Mouse (Mus musculus) heart, postnatal 4 days (tissue): ENCODE data around the gene Gm26566. TPM values are rescaled to one million over a fixed set of nuclear protein-coding genes. Genes with fewer than 3 reads are reported as not detected.
A peak's percentile ranks its signal among the peaks of the same experiment; 100 is the strongest.

ENCODE experiments used
- DNase-seq: peaks from one replicate; pipeline ENCODE4 v3.0.0; 2021
- total RNA-seq, 2 experiments: library from RNA; stranded (reverse); gene quantifications; 2 replicates each; pipeline ENCODE4 v1.2.3; 2021

The Gm26566 gene
- total RNA-seq: under 1 TPM; 0.36 to 0.52 TPM

- peak; percentile 95 for DNase-seq
These were observed at the start of gene Gm26566, which contains the start of gene Klhl9 for GRCm38 (mm10) chr4:88721791-88722721. Gene Gm26566, plus strand, starts transcription at chr4:88721805. Gene Klhl9, minus strand, starts transcription at chr4:88722465.

- no peak for DNase-seq
These were observed 44.8 kb upstream of the Gm26566 start, which contains the start of gene Ifna16 for GRCm38 (mm10) chr4:88676824-88677223. Gene Ifna16, minus strand, starts transcription at chr4:88676924.

DNA sequence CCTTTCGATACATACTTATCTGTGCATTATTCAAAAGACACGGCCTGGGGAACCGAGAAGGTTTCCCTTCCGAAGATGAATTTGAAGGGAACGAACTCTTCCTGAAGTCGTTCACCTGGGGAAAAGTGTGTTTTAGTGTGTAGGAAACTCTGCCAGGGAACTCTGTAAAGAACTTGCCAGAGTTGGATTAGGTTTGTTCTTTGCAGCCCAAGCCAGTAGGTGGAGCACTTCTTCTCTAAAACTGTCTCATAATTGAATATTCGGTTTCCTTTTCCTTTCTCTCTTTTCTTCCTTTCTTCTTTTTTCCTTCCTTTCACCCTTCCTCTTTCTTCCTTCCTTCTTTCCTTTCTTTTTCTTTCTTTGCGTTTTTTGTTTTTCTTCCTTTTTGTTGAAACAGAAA lies 41.2 kb upstream of the Gm26566 start:
- peak; percentile 14 for DNase-seq

DNA sequence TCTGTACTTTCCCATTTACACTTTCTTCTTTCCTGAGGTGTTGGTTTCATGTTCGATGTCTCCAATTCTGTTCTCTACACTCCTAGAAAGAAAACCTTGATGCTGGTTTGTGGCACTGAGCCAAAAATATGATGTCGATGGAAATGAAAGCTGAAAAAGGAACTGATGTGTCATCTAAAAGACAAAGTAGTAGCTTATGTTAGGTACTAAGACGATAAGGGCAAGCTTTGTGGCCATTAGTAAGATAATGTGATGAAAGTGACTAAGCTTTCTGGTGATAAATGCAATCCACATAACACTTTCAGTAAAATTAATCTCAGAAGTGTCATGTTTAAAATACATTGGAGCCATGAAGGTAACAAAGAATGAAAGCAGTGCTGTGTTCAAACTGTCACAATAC lies 40.3 kb upstream of the Gm26566 start:
- DNase-seq: no peak

GRCm38 (mm10) chr4:88683812-88684211 lies 37.8 kb upstream of the Gm26566 start, which contains the start of gene Ifna2:
Gene Ifna2, minus strand, starts transcription at chr4:88683912.
- DNase-seq: no peak

- no peak for DNase-seq
These were observed 30.3 kb upstream of the Gm26566 start, which contains the start of gene Ifnab for GRCm38 (mm10) chr4:88691259-88691658. Gene Ifnab, minus strand, starts transcription at chr4:88691359.

DNA sequence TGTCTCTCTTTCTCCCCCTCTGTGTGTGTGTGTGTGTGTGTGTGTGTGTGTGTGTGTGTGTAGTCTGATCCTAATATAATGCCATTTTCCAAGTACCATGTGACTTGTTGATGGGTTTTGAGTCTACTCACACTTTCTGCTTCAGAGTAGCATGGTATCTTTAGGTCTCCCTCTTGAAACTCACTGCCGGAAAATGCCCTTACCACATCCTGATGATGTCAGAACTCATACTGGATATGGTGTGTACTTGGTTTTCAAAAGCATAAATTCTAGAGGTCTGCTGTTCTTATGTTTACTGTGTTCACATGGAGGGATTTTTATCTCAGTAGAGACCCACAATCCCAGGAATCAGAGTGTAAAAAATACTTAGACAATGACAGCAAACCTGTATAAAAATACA lies 29.1 kb upstream of the Gm26566 start:
- DNase-seq: no peak

DNA sequence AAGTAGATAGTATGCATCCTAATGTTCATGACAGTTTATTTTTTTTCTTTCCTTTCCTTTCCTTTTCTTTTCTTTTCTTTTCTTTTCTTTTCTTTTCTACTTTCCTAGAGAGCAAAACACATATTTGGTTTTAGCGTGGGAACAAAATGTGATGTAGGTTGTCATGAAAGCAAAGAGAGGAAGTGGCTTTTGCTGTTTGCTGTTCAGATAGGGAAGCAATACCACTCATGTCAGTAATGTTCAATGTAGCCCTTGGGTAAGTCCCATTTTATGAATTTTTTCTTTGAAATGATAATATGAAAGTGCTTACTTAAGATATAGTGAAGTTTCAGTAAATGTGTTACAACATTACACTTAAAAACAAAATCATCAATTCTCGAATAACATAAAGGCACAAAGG lies 28.2 kb upstream of the Gm26566 start:
- no peak for DNase-seq

DNA sequence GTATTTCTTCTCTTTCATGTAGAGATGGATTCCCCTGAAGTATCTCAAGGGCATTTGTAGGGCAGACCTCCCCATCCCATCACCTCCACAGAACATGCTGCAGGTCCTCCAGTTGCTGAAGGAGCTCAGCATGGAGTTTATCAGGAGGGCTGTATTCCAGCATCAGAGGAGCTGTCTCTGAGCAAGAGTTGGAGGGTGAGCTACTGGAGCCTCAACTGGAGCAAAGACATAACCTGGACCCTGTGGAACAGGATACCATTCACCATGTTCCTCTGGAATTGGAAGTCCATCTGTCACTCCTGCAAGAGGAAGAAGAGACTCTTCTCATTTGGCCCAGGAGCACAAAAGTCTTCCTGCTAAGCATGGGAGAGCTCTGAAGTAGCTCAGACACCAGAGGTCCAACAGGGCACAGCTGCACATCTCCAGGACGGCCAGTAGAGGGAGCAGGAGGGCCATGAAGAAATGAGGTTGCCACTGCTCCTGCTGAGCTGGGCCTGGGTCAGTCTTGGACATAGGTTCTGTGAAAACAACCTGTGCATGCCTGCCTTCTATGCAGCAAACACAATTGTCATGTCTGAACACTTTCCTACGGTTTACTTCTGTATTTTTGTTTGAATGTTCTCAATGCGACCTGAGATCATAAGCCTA lies 25.2 kb upstream of the Gm26566 start:
- peak; percentile 87 for DNase-seq

DNA sequence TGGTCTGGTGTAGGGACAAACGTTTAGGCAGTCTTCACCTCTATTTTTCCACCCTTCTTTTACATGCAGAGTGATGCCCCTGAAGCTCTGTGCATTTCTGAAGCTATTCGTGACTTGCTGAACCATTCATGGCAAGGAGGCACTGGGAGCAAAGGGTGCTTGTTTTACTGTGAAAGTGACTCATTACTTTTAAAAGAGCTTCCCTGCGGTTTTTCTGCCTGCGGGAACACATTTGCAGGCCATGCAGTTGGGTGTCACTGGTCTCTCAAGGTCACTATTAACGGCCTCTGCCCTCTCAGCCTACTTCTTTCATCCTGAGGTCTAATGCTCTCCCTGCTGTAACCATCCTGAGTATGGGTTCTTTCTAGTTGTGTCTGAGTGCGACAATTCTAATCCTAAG lies 24.5 kb upstream of the Gm26566 start:
- no peak for DNase-seq

- no peak for DNase-seq
These were observed 23.9 kb upstream of the Gm26566 start for GRCm38 (mm10) chr4:88697753-88698152.

DNA sequence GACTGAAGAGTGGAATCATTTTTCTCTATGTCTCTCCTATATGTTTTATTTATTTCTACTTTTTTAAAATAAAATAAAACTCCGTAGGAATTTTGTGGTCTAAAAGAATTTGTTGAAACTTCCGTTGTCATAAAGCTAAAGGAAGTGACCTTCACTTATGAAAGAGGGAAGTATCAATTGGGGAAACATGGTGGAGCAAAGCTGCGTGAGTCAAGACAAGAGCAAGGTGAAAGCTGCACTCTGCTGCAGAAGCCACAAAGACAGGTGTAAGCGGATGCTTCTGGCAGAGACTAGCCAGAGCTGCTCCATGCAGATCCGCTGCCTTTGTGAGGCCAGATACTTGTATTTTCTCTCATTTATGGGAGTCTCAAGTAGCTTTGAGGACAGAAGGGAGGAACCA lies 22.8 kb upstream of the Gm26566 start:
- no peak for DNase-seq

DNA sequence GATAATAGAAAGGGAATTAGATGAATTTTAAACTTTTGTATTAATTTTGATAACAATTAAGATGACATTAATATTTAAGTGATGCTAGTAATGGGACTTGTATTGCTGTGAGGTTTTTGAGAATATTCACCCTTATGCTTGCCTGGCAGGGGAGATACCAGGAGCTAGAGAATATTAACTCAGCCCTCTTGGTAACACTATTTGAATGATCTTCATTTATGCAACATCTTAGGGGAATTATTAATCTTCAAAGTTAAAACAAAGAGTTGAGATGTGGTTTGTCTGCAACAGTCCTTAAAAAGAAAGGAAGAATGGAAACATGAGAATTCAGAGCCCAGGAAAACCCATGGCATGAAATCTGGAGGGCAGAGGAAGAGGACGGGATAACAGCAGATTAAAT lies 22.3 kb upstream of the Gm26566 start:
- DNase-seq: no peak

GRCm38 (mm10) chr4:88705924-88706323 lies 15.7 kb upstream of the Gm26566 start:
- no peak for DNase-seq

GRCm38 (mm10) chr4:88707128-88707826 lies 14.3 kb upstream of the Gm26566 start:
- no peak for DNase-seq

GRCm38 (mm10) chr4:88714281-88714680 lies 7.3 kb upstream of the Gm26566 start:
- no peak for DNase-seq

GRCm38 (mm10) chr4:88715059-88715458 lies 6.5 kb upstream of the Gm26566 start:
- DNase-seq: no peak

DNA sequence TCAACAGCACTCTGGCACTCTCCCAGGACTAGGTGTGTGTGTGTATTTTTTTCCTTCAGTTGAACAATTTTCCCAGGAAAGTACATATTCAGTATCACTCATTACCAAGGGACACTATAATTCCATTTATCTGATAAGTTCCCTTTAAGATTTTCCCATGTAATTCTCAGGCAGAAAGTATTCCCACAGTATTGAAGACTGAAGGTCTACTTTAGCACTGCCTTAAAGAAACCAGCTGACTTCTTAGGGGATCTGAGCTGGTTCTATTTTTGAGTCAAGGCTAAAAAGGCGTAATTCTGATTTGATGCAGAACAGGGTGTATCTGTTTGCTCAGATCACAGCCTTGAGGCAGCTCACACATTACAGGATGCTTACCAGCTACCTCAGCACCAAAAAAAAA lies 2.9 kb upstream of the Gm26566 start:
- no peak for DNase-seq

DNA sequence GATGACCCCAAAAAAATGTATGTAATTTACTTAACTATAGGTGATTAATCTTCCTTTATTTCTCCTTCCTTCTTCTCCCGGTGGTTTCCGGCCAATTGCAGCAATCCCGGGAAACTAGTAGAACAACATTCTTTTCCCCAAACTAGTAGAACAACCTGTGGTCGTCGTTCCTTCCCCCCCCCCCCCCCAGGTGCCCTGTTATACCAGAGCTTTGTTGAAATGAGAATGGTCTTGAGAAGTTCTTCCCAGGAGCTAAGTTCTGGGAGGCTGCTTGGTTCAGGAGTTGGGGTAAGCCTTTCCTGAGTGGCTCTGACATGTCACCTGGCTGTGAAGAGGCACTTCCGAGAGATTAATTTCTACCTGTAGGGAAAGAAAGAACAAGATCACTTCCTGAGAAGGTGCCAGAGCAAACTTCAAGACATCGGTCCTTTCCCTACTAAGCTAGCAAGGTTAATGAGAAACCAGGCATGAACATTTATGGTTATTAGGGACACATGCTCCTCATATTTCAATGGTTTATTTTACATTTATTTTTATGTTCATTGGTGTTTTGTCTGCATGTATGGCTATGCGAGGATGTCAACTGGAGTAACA lies 2.0 kb downstream of the Gm26566 start:
- no peak for DNase-seq

DNA sequence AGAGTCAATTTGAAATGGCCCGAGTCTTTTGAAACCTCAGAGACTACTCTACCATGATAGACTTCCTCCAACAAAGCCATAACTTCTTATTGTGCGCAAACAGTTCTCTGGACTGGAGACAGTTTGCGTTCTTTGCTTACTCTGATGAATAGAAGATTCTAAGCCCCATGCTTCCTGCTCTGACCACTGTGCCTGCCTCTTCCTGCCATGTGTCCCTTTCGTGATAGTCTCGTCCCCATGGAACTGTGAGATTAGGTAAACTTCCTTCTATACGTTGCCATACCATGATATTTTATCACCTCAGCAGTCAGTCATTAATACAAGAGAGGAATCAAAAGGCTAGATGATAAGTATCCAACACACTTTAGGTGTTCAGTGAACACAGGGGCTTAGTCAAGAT lies 5.1 kb downstream of the Gm26566 start:
- DNase-seq: no peak

- peak; percentile 45 for DNase-seq
These were observed 5.7 kb downstream of the Gm26566 start for GRCm38 (mm10) chr4:88727324-88727723.

DNA sequence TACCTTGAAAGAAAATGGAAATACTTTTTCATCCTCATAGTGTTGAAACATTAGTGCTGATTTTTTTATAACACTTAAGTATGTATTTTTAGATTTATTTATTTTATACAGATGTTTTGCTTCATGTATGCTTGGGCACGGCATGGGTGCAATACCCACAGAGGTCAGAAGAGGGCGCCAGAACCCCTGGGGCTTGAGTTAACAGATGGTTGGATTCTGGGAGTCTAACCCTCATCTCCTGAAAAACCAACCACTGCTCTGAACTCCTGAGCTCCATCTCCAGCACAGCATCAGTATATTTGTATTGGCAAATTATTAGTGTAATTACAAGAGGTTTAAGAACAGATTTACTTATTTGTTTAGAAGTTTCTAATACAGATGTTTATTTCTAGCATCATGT lies 16.9 kb downstream of the Gm26566 start:
- DNase-seq: peak; percentile 84
